Mouse (Mus musculus) ovary, adult 18-20 months (tissue): Measurements from ENCODE around the gene Nudc.
A peak's percentile ranks its signal among the peaks of the same experiment; 100 is the strongest.
"Not testable (repeated sequence)": the region's sequence is repeated elsewhere in the genome, so short reads cannot be mapped to it uniquely, and the experiment has no call there.

Source experiments
- DNase-seq: peaks from one replicate; pipeline ENCODE4 v3.0.0; 2022; ENCODE audit warnings: low spot score, mixed read lengths

Gene Nudc

DNA sequence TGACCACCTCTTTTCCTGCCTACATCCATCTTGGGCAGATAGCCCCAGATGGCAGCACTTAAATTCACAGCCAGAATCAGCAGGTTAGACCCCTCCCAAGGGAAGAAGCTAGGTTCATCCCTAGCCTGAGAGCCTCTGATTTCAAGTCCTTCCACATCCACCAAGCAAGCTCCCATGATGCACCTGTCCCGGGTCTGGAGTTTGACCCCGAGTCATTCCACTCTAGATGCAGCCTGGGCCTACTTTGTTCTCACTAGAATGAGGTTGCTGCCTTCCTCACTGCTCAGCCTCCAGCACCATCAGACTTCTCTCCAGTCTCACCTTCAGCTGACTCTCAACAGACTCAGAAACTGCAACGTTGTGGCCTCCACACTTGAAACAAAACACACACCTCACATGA lies 9.7 kb downstream of the Nudc start:
- DNase-seq: no peak

- DNase-seq: no peak
Observed at GRCm38 (mm10) chr4:133532777-133533176, 13.0 kb downstream of the Nudc start.

DNA sequence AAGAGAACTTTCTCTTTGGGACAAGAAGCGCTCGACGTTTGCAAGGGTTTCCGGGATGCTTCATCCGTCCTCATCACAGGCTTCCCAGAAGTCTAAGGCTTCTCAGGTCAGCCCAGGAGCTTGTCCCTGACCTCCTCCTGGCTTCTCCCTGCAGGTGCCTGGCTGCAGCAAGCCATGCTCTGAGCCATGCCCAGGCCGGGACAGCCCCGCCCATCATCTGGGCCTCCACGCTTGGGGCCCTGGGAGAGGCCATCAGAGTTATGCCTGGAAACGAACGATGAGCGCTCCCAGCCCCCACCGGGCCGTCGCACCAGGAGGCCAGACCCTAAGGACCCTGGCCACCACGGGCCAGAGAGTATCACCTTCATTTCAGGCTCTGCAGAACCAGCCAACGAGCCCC lies 18.0 kb downstream of the Nudc start:
- no peak for DNase-seq

DNA sequence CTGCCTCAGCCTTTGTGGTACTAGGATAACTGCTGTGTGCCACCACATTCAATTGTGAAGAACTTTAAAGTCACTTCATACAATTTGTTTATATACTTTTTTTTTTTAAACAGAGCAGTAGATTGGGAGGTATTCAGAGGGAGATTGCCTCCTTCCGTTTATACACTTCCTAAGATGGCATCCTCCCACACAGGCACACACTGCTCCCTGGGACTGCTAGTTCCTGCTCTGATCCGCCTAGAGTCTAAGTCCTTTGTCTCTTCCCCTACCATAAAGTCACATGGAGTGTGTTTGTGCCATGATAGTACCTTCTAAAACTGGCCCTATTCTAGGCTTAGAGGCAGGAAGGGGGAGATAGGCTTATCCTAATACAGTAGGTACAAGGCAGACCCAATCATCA lies 24.3 kb downstream of the Nudc start:
- DNase-seq: no peak

- DNase-seq: no peak
Observed at GRCm38 (mm10) chr4:133519369-133519665, 26.5 kb downstream of the Nudc start.

DNA sequence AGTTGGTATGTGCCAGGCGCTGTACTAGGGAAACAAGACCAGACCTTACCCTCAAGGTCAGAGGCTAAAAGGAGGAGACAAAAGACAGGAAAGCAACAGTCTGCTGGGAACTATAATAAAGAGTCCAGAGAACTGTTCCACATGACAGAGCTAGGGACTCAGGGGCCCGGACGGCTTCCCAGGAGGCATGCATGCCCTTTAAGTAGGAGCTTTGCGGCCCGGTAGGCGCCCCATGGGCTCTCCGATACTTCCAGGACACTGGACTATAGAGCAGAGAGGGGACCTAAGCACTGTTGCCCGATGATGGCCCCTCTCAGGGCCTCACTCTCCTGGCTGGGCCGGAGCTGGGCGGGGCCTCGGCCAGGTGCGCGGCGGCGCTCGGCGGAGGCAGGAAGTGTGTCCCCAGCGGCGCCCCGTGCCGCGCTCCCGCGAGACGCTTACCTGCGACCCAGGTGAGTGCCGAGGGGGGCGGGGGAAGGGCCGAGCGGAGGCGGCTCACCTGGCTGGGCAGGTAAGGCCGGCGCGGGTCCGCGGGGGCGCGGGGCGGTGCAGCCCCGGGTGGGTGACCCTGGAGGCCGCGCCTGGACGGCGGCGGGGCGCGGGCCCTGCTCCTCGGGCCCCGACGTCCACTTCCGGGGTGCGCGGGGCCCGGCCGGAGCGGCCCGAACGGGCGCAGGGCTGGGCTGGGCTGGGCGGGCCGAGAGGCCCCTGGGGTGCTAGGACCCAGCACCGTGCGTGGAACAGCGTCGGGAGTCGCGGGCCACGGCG lies 27.0 kb downstream of the Nudc start, which contains the start of gene Kdf1:
Gene Kdf1 (plus strand): TSS at position 363 of the 768 bp plus-strand sequence.
- DNase-seq: no peak

DNA sequence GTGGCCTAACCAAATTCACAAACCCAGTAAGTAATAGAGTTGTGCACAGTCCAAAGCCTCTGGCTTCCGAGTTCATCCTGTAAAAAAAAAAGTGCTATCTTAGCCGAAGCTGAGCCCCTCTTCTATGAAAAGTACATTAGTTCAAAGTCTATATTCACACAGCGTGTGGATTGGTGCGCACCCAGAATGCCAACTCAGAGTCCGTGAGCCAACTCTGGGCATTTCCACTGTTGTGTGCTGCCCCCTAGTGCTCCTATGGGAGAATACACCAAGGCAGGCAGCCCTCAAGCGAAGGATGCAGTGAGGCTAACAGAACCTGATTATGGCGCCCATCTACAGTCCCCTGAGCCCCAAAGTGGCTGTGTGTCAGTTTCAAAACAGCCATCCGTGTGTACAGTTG lies 32.8 kb downstream of the Nudc start:
- DNase-seq: peak; percentile 41

- DNase-seq: not testable (repeated sequence)
Observed at GRCm38 (mm10) chr4:133512511-133512910, 33.3 kb downstream of the Nudc start.

DNA sequence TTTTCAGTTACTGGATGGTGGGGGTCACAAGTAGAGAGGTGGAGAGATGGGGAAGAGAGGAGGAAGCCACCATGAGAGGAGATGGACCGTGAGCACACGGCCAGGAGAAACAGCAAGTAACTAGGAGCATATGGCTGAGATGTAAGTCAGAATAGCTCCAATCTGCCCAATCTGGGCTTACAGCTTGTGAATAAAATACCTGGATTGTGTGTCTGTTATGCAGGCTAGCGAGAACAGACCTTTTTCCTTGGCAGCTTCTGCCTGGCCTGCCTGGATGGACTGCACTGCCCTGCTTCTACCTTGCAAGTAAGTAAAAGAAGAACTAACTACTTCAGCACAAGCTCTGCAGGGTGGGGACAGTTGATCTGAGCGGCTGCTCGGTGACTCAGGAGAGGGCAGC lies 34.7 kb downstream of the Nudc start:
- no peak for DNase-seq

DNA sequence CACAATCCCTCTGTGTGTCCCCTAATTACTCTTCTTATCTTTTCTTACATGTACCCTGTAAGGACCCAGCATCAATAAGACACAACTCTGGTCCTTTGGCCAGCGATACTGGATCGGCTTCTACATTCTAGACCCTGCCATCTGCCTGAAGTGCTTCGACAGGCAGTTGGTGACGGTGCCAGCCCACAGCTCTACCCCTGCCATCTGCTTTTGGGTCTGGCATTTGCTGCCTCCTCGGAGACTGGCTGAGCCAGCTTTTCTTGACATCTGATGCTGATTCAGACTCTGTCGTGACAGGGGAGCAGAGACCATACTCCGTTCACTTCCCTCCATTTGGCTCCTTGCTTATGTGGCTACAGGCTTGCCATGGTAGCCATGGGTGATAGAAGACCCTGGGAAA lies 36.8 kb downstream of the Nudc start:
- DNase-seq: no peak

DNA sequence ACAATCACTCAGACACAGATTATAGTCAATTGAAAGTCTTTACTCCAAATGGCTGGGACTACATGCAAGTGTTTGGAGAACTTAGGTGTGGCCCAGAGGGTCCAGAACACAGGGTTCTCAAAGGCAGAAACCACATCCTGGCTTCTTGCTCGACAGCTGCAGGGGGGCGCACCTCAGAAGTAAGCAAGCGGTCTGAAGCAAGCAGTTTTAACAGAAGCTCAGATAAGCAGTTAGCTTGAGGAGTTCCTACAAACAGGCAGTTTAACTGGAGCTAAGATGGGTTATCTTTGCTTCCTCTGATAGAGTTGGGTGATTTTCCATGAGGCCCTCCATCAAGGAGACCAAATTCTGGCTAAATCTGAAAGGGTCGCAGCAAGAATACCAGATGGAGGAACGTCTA lies 39.2 kb downstream of the Nudc start:
- no peak for DNase-seq

DNA sequence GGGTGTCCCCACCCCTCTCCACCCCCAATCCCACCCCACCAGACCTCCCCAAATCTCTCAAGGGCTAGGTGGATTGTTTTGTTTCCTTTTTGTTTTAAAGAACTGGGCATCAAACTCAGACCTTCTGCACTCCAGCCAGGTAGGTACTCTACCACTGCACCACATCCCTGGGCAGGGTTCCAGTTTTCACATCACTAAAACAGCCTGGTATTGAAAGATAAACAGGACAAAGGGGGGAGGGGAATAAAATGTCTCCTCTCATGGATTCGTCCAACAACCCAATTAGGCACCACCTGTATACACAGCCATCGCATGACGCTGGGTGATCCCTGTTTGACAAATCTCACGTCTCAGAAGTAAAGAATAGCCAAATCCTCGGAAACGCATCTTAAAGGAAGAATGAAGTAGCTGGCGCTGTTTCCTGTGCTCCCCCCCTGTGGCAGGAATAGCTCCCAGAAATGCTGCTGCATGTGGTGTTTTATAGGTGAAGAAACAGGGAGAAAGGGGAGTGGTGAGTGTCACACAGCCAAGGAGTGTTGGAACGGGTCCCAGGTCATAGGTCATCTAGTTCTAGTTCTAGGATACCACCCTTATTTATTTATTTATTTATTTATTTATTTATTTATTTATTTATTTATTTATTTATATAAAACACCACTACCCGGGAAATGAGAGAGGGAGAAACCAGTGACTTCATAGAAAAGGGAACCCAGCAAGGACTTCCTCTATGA lies 40.9 kb downstream of the Nudc start:
- DNase-seq: no peak

DNA sequence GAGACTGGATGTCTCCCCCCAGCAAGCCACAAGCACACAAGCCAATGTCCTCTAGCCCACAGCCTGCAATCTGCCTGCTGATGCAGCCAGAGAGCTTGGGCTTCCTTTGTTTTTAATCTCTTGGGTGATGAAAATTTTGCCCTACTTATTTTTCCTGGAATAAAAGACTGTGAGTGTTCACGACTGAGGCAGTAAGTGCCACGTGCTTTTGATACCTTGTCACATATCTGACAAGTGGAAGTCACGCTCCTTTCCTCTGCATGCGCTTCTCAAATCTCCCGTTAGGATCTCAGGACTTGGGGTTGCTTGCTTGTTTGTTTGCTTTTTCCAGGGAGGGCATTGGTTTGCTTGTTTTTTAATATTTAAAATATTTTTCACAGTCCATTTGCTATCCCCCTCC lies 41.5 kb downstream of the Nudc start:
- DNase-seq: no peak

DNA sequence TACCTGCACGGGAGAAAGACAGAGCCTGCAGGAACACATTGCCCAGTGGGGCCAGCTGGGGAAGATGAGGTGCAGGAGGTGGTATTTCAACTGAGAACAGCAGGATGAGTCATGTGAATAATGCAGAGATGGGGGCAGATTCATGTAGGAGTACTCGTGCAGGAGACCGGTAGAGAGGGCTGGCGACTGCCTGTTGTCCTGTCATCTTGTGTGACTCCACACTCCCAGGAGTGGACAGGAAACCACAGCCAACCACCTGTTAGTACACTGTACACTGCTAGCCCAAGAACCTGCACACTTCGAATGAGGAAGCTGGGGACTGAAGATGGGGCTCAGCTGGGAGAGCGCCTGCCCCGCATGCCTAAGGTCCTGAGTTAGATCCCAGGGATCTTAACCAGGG lies 44.3 kb downstream of the Nudc start:
- DNase-seq: no peak

GRCm38 (mm10) chr4:133498160-133498724 lies 47.6 kb downstream of the Nudc start, which contains the start of gene Trnp1:
Gene Trnp1, minus strand, starts transcription at chr4:133498550.
- peak; percentile 43 for DNase-seq

GRCm38 (mm10) chr4:133497461-133498159 lies 48.2 kb downstream of the Nudc start:
- no peak for DNase-seq

DNA sequence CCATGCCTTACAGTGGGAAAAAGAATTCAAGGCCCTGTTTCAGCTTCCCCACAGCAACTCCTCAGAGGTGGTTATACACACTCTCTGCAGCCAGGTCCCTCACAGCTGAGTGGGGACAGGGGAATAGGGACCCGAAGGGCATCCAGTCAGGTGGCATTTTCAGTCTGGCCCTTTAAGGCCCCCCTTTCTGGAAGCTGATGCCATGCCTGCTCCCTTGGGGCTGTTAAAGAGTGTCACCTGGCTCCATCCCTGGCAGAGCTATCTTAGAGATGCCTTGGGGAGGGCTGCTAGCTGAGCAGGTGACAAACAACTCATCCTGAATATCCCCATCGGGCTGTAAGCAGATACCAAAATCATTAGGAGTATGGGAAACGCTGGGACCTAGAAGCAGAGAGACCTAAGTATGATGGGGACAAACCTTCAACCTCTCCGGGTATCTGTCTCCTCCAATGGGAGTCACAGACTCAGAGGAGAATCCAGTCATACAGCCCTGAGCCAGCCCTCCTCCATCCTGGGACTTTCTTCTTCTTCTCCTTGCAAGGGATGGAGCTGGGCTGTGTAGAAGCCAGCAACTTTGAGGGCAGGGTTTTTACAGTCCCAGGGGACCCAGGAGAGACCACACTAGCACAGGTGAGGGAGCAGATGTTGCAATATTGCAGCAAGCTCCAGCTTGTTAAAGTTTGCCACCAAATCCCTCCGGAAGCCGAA lies 48.9 kb downstream of the Nudc start:
- DNase-seq: no peak

GRCm38 (mm10) chr4:133495711-133496110 lies 50.1 kb downstream of the Nudc start:
- DNase-seq: no peak

DNA sequence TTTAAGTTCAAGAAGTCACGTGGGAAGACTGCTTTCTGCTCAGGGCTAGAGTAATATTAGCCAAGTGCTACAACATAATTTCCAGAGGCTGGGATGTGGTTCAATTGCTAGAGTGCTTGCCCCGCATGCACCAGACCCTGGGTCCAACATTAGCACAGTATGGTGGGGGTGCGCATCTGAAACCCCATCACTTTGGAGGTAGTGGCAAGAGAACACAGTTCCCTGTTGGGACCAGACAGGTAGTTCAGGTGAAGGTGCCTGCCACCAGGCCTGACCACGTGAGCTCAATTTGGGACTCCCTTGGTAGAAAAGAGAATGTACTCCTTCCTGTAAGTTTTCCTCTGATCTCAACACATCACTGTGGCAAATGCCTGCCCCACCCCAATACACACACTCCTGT lies 50.9 kb downstream of the Nudc start:
- DNase-seq: no peak

- DNase-seq: peak; percentile 62
Observed at GRCm38 (mm10) chr4:133494432-133494831, 51.4 kb downstream of the Nudc start.

DNA sequence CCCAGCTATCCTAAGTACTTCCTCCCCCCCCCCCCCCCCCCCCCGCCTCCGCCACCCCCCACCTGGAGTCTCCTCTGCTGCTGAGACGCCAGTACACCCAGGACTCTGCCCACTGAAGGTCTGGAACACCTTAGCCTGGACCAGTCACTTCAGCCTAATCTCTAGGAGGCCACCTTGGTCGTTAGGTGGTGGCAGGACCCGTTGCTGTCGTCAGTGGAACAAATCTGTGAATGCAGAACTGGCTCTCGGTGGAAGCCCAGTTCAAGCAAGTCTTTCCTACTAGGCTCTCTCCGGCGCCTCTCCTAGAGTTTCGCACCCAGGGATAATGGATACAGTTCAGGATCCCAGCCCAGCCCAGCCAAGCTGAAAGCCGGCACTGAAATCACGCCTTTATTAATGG lies 51.9 kb downstream of the Nudc start:
- DNase-seq: no peak

GRCm38 (mm10) chr4:133491800-133492199 lies 54.0 kb downstream of the Nudc start:
- DNase-seq: no peak
